Mouse (Mus musculus): ENCODE results near the gene Add3.

Add3 gene

GRCm38 (mm10) chr19:53233586-53233985, 93.3 kb downstream of the Add3 start:
- in situ Hi-C loops (cut with MboI), result no loop called here

- in situ Hi-C loops (cut with MboI), result no loop called here
These were observed 101.6 kb downstream of the Add3 start for GRCm38 (mm10) chr19:53241806-53242205.

GRCm38 (mm10) chr19:53243956-53244355, 103.7 kb downstream of the Add3 start:
- in situ Hi-C loops (cut with MboI), result no loop called here

- in situ Hi-C loops (cut with MboI), result no loop called here
These were observed 107.3 kb downstream of the Add3 start for GRCm38 (mm10) chr19:53247558-53247957.

GRCm38 (mm10) chr19:53248023-53248494, 107.8 kb downstream of the Add3 start:
- in situ Hi-C loops (cut with MboI), result no loop called here

- in situ Hi-C loops (cut with MboI), result loop anchor here (10.0 kb wide), 1 partner anchor 124 kb away; the partner anchor contains the start of gene Gm10197
These were observed 110.8 kb downstream of the Add3 start for GRCm38 (mm10) chr19:53251015-53251414.

- in situ Hi-C loops (cut with MboI), result loop anchor here (10.0 kb wide), 1 partner anchor 123 kb away; the partner anchor contains the start of gene Gm10197
These were observed 111.4 kb downstream of the Add3 start for GRCm38 (mm10) chr19:53251656-53252055.

- in situ Hi-C loops (cut with MboI), result loop anchor here (10.0 kb wide), 1 partner anchor 122 kb away; the partner anchor contains the start of gene Gm10197
These were observed 112.1 kb downstream of the Add3 start for GRCm38 (mm10) chr19:53252111-53253028.

GRCm38 (mm10) chr19:53256361-53256760, 116.1 kb downstream of the Add3 start:
- in situ Hi-C loops (cut with MboI), result loop anchor here (10.0 kb wide), 1 partner anchor 118 kb away; the partner anchor contains the start of gene Gm10197

GRCm38 (mm10) chr19:53256991-53257594, 116.8 kb downstream of the Add3 start:
- in situ Hi-C loops (cut with MboI), result loop anchor here (10.0 kb wide), 1 partner anchor 118 kb away; the partner anchor contains the start of gene Gm10197

GRCm38 (mm10) chr19:53257631-53258560, 117.7 kb downstream of the Add3 start:
- in situ Hi-C loops (cut with MboI), result loop anchor here (10.0 kb wide), 1 partner anchor 117 kb away; the partner anchor contains the start of gene Gm10197

GRCm38 (mm10) chr19:53258740-53259506, 118.7 kb downstream of the Add3 start:
- in situ Hi-C loops (cut with MboI), result loop anchor here (10.0 kb wide), 1 partner anchor 116 kb away; the partner anchor contains the start of gene Gm10197

GRCm38 (mm10) chr19:53259541-53259940, 119.3 kb downstream of the Add3 start:
- in situ Hi-C loops (cut with MboI), result loop anchor here (10.0 kb wide), 1 partner anchor 115 kb away; the partner anchor contains the start of gene Gm10197

GRCm38 (mm10) chr19:53260261-53260660, 120.0 kb downstream of the Add3 start:
- in situ Hi-C loops (cut with MboI), result no loop called here

GRCm38 (mm10) chr19:53260828-53261227, 120.6 kb downstream of the Add3 start:
- in situ Hi-C loops (cut with MboI), result no loop called here

- in situ Hi-C loops (cut with MboI), result no loop called here
These were observed 121.8 kb downstream of the Add3 start for GRCm38 (mm10) chr19:53262061-53262460.

GRCm38 (mm10) chr19:53263859-53264733, 123.9 kb downstream of the Add3 start:
- in situ Hi-C loops (cut with MboI), result no loop called here

GRCm38 (mm10) chr19:53264821-53265727, 124.8 kb downstream of the Add3 start:
- in situ Hi-C loops (cut with MboI), result no loop called here
